Mouse (Mus musculus) forebrain, embryonic 10.5 days (tissue): ENCODE data around the gene Apol6. TPM values are rescaled to one million over a fixed set of nuclear protein-coding genes. Genes with fewer than 3 reads are reported as not detected.
"Not testable (repeated sequence)": the region's sequence is repeated elsewhere in the genome, so short reads cannot be mapped to it uniquely, and the experiment has no call there.

Experiments
- DNase-seq: peaks from one replicate; pipeline ENCODE4 v3.0.0-alpha.2; 2017; ENCODE audit warnings: low spot score; ENCODE audit errors: extremely low spot score
- H3K27ac ChIP-seq: fragments of 300-500 bp; sonication (generic); 2 replicates; pipeline ENCODE4 v1.5.1; 2016; ENCODE audit warnings: mild to moderate bottlenecking
- H3K27me3 ChIP-seq: fragments of 300-500 bp; sonication (generic); 2 replicates; pipeline ENCODE4 v1.6.1; 2016; ENCODE audit warnings: mild to moderate bottlenecking; ENCODE audit not compliant: poor library complexity, severe bottlenecking
- H3K36me3 ChIP-seq: fragments of 300-500 bp; sonication (generic); replicated peaks from 2 replicates; pipeline ENCODE4 v1.6.1; 2016; ENCODE audit warnings: mild to moderate bottlenecking, moderate library complexity
- H3K4me1 ChIP-seq: fragments of 300-500 bp; sonication (generic); 2 replicates; pipeline ENCODE4 v1.6.1; 2016
- H3K4me3 ChIP-seq: fragments of 300-500 bp; sonication (generic); 2 replicates; pipeline ENCODE4 v1.5.1; 2016; ENCODE audit warnings: mild to moderate bottlenecking, moderate library complexity
- H3K9me3 ChIP-seq: fragments of 300-500 bp; sonication (generic); 2 replicates; pipeline ENCODE4 v1.6.1; 2016; ENCODE audit warnings: mild to moderate bottlenecking, moderate library complexity
- WGBS: fragments of 180-500 bp; shearing (Covaris S2); methylation state at CpG from one replicate; pipeline ENCODE4 v1.1.7; 2016; 5-methylcytosine and 5-hydroxymethylcytosine counted together
- polyA plus RNA-seq: library from polyadenylated mRNA; unstranded; fragments of >200 nt; fragmentation: Nextera tagmentation; extraction: Ambion mirVana; gene quantifications from 2 replicates; pipeline ENCODE4 v1.2.1, GENCODE M21; 2016

Apol6 gene
- polyA plus RNA-seq, 1 experiment from 2014 or later: 0.10 TPM

DNA sequence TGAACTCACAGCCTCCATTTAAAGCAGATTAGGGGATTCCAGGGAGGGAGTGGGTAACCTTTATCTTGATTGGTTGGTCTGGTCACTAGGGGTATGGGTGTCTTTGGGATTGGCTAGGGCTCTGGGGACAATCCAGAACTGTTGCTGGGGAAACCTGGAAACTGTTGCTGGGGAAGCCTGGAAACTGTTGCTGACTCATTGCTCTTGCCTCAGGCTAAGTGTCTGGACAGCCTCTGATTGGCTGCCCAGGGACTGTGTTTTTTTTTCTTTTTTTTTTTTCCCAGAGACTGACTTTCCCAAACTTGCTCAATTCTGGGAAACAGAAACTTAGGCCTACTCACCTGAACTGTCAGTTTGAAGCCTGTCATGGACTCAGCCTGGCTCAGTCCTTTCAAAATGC is 14.0 kb downstream of the Apol6 start:
- no peaks in the 10 kb centered on the region for H3K27me3 ChIP-seq
- H3K4me1 ChIP-seq: peaks cover 27% of the 10 kb centered on the region
- no peak for DNase-seq
- peaks cover 8% of the 10 kb centered on the region for H3K9me3 ChIP-seq
- H3K36me3 ChIP-seq: no peaks in the 10 kb centered on the region
- no peak overlapping the region for H3K4me3 ChIP-seq
- H3K27ac ChIP-seq: no peak overlapping the region

DNA sequence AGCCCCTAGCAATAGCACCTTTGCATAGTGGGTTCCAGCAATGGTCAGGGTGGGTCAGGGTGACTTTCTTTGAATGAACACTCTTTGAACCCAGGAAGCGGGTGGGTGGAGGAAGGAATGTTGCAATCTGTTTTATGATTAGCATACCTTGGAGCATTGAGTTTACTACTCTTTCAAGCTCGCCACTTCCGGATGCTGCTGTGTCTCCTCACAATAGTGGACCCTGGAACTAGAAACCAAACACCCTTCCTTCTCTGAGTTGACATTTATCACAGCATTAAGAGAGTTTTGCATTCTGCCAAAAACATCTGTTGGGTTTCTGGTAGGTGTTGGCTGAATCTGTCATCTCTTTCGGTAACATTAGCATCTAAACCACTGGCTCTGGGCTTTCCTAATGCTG is 14.9 kb downstream of the Apol6 start:
- not testable (repeated sequence) for H3K36me3 ChIP-seq, H3K27me3 ChIP-seq, H3K4me3 ChIP-seq, H3K9me3 ChIP-seq, DNase-seq, H3K27ac ChIP-seq
- WGBS: 93% methylated on average over 4 of the region's 4 CpGs
- H3K4me1 ChIP-seq: peaks cover 27% of the 10 kb centered on the region

DNA sequence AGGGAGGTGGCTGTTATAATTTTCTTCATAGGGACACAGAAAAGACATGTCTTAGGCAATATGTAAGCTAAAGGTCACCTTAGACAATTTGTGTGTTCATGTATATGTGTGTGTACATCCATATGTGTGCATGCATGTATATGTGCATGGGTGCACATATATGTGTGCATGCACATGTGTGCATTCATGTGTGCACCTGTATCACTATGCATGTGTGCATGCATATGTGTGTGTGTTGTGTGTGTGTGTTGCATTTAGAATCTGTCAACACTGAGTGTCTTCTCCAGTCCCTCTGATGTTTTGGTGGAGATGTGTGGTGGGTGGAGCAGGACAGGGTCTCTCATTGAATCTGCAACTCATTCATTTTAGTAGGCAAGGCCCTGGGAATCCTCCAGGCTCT is 18.2 kb downstream of the Apol6 start:
- Histone ChIP-seq H3K27ac (no peak overlapping the region), H3K9me3 (peaks cover 8% of the 10 kb centered on the region), H3K36me3 (no peaks in the 10 kb centered on the region), H3K4me1 (no peaks in the 10 kb centered on the region), H3K4me3 (no peak overlapping the region), H3K27me3 (no peaks in the 10 kb centered on the region)
- no peak for DNase-seq

DNA sequence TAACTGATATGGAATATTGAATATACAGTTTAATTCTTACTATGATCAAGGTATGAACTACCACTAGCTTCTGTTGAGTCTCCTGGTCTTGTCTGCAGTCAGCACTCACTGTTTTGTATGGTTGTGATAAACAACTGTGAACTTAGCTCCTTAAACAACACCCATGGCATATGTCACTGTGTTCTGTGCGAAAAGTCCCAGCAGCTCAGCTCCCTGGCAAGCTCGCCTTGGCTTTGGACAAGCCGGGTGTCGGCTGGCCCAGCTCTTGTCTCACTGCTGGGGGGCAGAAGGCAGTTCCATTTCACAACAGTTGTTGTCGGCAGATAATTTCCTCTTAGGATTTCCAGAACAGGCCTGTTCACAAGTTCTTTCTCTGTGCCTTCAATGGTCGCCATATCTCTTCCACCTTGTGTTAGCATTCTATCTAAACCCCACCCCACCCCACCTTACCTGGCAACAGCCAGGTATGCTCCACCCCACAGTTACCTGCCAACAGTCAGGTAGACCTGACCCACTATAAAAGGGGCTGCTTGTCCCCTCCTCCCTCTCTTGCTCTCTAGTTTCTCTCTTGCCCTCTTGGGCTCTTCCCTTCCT is 20.8 kb downstream of the Apol6 start:
- H3K27me3 ChIP-seq: no peaks in the 10 kb centered on the region
- DNase-seq: no peak
- H3K36me3 ChIP-seq: no peaks in the 10 kb centered on the region
- H3K9me3 ChIP-seq: no peaks in the 10 kb centered on the region
- H3K4me1 ChIP-seq: no peaks in the 10 kb centered on the region
- H3K27ac ChIP-seq: no peak overlapping the region
- WGBS: 90% methylated on average over 6 of the region's 6 CpGs
- H3K4me3 ChIP-seq: no peak overlapping the region

DNA sequence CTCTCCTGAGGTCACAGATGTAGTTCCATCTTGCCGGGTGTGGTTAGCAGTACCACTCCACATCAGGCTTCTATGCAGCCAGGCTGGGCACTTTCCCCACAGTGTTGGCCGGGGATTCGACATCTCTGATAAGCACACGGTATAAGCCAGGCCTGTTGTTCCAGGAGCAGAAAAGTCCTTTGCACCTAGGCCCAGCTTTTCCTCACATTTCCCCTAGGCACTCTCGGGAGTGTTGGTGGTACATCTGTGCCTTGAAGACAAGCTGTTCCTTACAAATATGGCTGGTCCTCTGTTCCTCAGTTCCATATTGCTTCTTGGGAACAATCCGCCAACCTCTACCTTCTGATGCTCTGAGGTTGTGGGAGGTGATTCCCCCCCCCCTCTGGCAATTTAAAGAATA is 21.7 kb downstream of the Apol6 start:
- Histone ChIP-seq H3K36me3 (no peaks in the 10 kb centered on the region), H3K27me3 (no peaks in the 10 kb centered on the region), H3K27ac (no peak overlapping the region), H3K4me1 (peaks cover 5% of the 10 kb centered on the region), H3K9me3 (no peaks in the 10 kb centered on the region), H3K4me3 (no peak overlapping the region)
- 92% methylated on average over 6 of the region's 6 CpGs for WGBS
- DNase-seq: no peak

DNA sequence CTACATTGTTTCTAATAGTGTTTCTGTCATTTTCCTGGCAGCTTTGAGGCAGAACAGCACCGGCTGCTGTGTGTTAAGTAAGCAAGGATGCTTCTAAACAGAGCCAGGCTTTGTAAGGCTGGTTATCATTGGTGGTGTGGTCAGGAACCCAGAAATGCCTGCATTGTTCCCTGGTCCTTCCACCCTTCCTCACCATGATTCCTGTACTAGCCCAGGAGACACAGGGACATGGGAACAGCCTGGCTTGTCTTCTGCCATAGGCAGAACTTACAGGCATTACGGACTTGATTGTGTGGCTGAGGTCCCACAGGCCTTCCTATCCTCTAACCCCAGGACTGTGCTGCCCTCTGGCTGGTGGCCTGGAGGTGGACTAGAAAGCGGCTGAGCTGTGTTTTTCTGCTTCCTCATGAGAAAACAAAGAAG is 23.9 kb downstream of the Apol6 start:
- Histone ChIP-seq H3K9me3 (no peaks in the 10 kb centered on the region), H3K36me3 (no peaks in the 10 kb centered on the region), H3K27ac (no peak overlapping the region), H3K4me1 (peaks cover 11% of the 10 kb centered on the region), H3K27me3 (no peaks in the 10 kb centered on the region), H3K4me3 (no peak overlapping the region)
- DNase-seq: no peak
- 74% methylated on average over 3 of the region's 3 CpGs for WGBS

DNA sequence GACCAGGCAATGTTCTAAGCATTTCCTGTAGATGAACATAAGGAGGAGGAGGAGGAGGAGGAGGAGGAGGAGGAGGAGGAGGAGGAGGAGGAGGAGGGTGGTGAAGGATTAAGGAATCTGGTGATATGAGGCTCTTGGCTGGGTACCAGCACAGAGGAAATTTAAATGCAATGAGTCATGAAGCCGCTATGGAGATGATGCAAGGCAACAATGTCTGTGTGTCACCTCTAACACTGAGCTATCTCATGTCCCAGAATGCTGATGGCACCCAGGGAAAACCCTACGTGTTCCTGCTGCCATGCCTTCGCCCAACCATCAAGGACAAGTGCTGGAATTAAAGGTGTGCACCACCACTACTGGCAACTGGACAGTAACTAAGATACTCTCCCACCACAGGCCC is 24.5 kb downstream of the Apol6 start:
- WGBS: 82% methylated on average over 3 of the region's 3 CpGs
- no peak for DNase-seq

DNA sequence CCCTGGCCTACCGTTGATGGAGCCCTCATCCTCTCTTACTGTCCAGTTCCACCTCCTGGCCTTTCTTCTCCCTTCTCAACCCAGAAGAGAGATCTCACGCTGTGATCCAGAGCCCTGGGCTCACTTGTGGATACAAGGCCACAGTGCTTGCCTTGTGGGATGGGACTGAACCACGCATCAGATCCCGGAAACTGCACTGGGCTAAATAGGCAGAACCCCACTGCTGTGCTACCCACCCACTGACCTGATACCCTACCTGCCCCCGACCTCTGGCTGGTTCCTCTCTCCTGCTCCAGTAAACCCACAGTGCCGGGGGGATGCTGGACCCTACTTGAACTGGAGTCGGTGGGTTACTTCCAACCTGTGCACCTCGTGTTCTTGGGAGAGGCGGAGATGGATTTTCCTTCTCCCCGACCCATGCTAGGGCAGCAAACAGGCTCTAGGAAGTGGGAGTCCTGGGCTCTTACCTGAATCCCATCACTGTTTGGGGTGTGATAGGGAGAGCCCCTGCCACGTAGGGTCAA is 26.3 kb downstream of the Apol6 start:
- Histone ChIP-seq H3K27ac (peak overlapping the region; percentile 3; the same call in 1 of the 2 replicates), H3K4me3 (no peak overlapping the region), H3K27me3 (no peaks in the 10 kb centered on the region), H3K4me1 (peaks cover 11% of the 10 kb centered on the region), H3K36me3 (peaks cover 5% of the 10 kb centered on the region; the same call in 1 of the 2 replicates), H3K9me3 (no peaks in the 10 kb centered on the region)
- DNase-seq: no peak
- 90% methylated on average over 11 of the region's 11 CpGs for WGBS

More for the DNA sequence above, 24.5 kb downstream of the Apol6 start:
- no peak overlapping the region for H3K27ac ChIP-seq
- H3K4me3 ChIP-seq: no peak overlapping the region
- H3K36me3 ChIP-seq: no peaks in the 10 kb centered on the region
- no peaks in the 10 kb centered on the region for H3K27me3 ChIP-seq
- no peaks in the 10 kb centered on the region for H3K9me3 ChIP-seq
- H3K4me1 ChIP-seq: peaks cover 11% of the 10 kb centered on the region

DNA sequence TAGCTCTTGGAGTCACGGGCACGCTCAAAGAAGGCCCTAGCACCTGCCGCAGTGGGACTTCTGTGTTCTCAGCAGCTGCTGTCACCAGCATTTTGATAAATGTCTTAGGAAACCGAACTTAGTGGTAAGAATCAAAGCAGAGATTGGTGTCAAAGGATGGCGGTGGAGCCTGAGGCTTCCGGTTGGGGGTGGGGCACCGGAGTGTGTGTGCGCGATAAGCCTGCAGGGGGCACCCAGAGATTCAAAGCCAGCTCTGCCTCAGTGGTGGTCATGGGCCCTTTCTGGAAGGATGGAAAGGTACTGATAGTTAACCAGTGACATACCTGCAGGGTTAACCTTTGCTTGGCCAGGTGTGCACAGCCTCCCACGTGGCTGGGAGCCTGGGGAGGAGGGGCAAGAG is 27.0 kb downstream of the Apol6 start:
- WGBS: 26% methylated on average over 10 of the region's 10 CpGs

DNA sequence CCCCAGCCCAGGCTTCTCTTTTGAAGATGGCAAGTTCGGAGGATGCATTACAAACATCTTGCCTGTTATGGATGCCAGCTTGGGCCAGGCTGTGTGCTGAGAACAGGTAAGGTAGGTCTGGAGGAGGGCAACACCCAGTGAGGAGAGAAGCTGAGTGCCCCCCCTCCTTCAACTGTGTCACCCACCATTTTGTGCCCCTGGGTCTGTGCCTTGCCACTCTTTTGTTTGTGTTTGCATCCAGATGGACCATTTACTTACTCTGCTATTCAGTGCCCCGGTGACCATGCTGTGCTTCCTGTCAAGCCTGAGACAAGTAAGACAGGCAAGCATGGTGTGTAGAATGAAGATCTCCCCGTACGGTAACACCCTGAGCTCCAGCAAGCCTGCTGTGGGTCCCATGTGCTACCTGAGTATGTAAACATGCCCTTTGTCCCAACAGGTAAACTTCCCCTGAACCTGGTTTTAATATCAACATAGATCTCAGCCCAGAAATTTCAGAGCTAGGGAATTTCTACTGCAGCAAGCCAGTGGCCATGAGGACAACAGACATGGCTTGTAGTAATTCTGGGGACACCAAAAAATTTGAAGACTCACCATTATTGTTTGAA is 28.1 kb downstream of the Apol6 start:
- H3K9me3 ChIP-seq: no peaks in the 10 kb centered on the region
- H3K4me1 ChIP-seq: peaks cover 11% of the 10 kb centered on the region
- no peak for DNase-seq
- 77% methylated on average over 4 of the region's 4 CpGs for WGBS
- H3K4me3 ChIP-seq: no peak overlapping the region
- no peaks in the 10 kb centered on the region for H3K27me3 ChIP-seq
- peaks cover 22% of the 10 kb centered on the region for H3K36me3 ChIP-seq
- no peak overlapping the region for H3K27ac ChIP-seq

More for the DNA sequence above, 27.0 kb downstream of the Apol6 start:
- peaks cover 10% of the 10 kb centered on the region for H3K36me3 ChIP-seq
- peaks cover 11% of the 10 kb centered on the region for H3K4me1 ChIP-seq
- H3K27ac ChIP-seq: peak overlapping the region; percentile 3; the same call in 1 of the 2 replicates
- no peaks in the 10 kb centered on the region for H3K27me3 ChIP-seq
- no peaks in the 10 kb centered on the region for H3K9me3 ChIP-seq
- DNase-seq: peak; percentile 23
- peak overlapping the region; percentile 6; the same call in 1 of the 2 replicates for H3K4me3 ChIP-seq

DNA sequence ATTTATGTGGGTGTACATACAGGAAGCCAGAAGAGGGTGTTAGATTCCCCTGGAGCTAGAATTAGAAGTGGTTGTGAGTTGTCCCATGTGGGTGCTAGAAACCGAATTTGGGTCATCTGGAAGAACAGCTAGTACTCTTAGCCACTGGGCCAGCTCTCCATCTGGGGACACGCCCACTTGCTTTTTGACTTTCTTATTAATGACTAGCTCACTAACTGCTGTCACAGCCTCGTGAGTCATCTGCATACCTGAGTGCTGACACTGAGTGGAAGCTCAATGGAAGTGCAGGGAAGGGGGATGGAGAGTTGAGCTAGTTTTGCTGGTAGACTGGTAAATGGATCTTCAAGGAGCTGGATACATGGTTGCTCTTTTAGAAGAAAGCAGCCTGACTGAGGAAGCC is 32.0 kb downstream of the Apol6 start:
- 89% methylated on average over 3 of the region's 3 CpGs for WGBS
- DNase-seq: no peak
- peaks cover 54% of the 10 kb centered on the region for H3K36me3 ChIP-seq

DNA sequence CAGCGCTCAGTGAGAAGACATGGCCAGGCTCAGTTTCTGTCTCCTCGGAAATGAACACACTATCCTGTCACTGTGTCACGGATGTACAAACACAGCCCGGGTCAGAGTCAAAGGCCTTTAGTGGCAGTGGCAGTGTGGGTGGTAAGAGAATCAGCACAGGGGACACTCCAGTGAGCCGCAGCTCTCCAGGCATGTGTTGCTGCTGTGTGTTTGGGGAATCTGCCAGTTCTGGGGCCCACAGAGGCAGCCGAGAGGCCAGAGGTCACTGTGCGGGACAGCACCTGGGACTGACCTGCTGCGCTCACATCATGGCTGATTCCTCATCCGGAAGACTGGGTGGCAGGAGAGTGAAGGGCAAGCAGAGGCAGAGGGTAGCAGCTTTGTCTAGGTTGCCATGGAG is 33.4 kb downstream of the Apol6 start:
- Histone ChIP-seq H3K27me3 (no peaks in the 10 kb centered on the region), H3K4me3 (no peak overlapping the region), H3K9me3 (no peaks in the 10 kb centered on the region), H3K27ac (no peak overlapping the region), H3K36me3 (peaks cover 68% of the 10 kb centered on the region), H3K4me1 (peaks cover 35% of the 10 kb centered on the region)
- WGBS: 91% methylated on average over 9 of the region's 9 CpGs
- no peak for DNase-seq

More for the DNA sequence above, 32.0 kb downstream of the Apol6 start:
- peaks cover 30% of the 10 kb centered on the region for H3K4me1 ChIP-seq
- no peak overlapping the region for H3K27ac ChIP-seq
- no peaks in the 10 kb centered on the region for H3K27me3 ChIP-seq
- no peak overlapping the region for H3K4me3 ChIP-seq
- H3K9me3 ChIP-seq: no peaks in the 10 kb centered on the region

DNA sequence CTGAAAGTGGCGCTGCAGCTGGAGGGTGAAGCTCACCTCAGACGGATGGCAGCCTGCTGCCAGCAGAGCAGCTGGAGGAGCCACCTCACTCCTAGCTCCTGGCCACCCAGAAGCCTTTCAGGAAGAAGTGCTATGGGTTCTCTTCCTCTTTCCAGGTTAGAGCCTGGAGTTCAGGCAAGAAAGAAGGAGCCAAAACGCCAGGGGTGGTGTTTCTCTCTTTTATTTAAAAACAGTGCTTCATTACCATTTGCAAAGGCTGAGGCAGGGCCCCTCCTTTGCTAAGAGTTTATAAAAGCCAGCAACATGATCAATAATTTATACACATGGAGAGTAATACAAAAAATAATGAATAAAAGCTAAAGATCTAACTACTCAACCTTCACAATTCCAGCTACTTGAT is 34.3 kb downstream of the Apol6 start:
- H3K36me3 ChIP-seq: peaks cover 74% of the 10 kb centered on the region

More for the DNA sequence above, 34.3 kb downstream of the Apol6 start:
- H3K4me3 ChIP-seq: no peak overlapping the region
- no peaks in the 10 kb centered on the region for H3K27me3 ChIP-seq
- no peak for DNase-seq
- H3K4me1 ChIP-seq: peaks cover 43% of the 10 kb centered on the region
- 60% methylated on average over 3 of the region's 3 CpGs for WGBS
- no peak overlapping the region for H3K27ac ChIP-seq
- no peaks in the 10 kb centered on the region for H3K9me3 ChIP-seq
